Mouse (Mus musculus) neural tube, embryonic 10.5 days (tissue): ENCODE measurements at regions not wholly inside any gene's neighbourhood (a gene's known extent, or its start where the extent isn't known, plus 50 kb on each side); places are given as distances from the start of the nearest gene placed in this dataset.
"Not testable (repeated sequence)": the region's sequence is repeated elsewhere in the genome, so short reads cannot be mapped to it uniquely, and the experiment has no call there.

Experiments
- DNase-seq: peaks from one replicate; pipeline ENCODE4 v3.0.0-alpha.2; 2017; ENCODE audit warnings: low spot score; ENCODE audit errors: extremely low spot score

DNA sequence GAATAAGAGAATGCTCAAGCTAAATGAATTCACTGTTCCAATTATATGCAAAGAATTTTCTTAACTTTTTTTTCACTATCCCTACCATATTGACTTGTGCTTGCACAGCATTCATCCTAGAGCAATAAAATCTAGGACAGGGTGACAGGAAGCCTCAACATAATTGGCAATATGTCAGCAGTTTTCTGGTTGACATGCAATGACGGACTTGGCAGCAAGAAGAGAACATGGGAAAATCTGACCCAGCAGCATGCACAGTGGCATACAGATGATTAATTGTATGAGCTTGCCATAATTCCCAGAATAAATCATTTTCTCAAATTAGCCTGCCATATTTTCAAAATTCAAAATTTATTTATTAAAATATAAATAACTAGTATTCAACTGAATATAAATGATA lies 152.7 kb downstream of the Amy2a5 start:
- no peak for DNase-seq

DNA sequence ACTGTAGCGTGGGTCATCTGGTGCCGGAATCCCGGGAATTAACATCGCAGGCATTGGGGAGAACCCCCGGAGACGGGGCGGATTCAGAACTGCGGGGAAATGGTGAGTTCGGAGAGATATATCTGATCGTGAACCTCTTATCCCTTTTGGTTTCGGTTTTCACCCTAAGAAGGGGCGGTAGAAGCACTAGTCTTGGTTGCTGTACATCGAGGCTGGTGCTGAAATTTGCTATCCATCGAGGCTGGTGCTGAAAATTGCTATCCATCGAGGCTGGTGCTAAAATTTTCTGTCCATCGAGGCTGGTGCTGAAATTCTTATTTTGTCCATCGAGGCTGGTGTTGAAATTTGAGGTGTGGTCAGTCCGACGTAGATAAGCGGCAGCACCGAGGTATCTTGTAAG lies 167.8 kb downstream of the Amy2a5 start:
- DNase-seq: not testable (repeated sequence)

DNA sequence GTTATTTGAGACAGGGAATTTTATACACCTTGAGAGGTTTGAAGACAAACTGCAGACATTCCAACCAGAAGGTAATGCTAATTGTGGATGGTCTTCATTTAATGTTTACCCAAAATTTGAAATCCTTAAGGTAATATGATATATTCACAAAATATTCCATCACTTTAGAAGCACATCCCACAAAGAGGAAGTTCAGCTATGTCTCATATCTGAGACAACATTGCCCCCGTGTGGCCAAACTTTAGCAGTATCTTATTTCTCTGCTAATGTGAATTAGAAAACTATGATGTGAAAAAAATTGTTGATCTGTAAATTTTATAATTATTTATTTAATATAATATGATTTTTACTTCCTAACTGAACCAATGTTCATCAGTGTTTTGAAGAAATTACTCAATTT lies 177.9 kb downstream of the Amy2a5 start:
- peak; percentile 57 for DNase-seq
